Mouse (Mus musculus): ENCODE data around the gene Syngr3.

Syngr3 gene

GRCm38 (mm10) chr17:24644875-24645721, 44.7 kb downstream of the Syngr3 start:
- DNase-seq (ENCODE audit: low spot score): no peak

GRCm38 (mm10) chr17:24644030-24644715, 45.6 kb downstream of the Syngr3 start:
- DNase-seq (ENCODE audit: low spot score): no peak

- no peak for DNase-seq (ENCODE audit: low spot score)
Measured at GRCm38 (mm10) chr17:24642791-24643343, 46.9 kb downstream of the Syngr3 start.

GRCm38 (mm10) chr17:24641944-24642343, 47.8 kb downstream of the Syngr3 start:
- no peak for DNase-seq (ENCODE audit: low spot score)

GRCm38 (mm10) chr17:24640581-24640980, 49.2 kb downstream of the Syngr3 start:
- DNase-seq (ENCODE audit: low spot score): no peak

- DNase-seq (ENCODE audit: low spot score): no peak
Measured at GRCm38 (mm10) chr17:24640119-24640518, 49.6 kb downstream of the Syngr3 start.

- DNase-seq (ENCODE audit: low spot score): no peak
Measured at GRCm38 (mm10) chr17:24639571-24639988, 50.2 kb downstream of the Syngr3 start.

- DNase-seq (ENCODE audit: low spot score): peak; percentile 74
Measured at GRCm38 (mm10) chr17:24638840-24639239, 50.9 kb downstream of the Syngr3 start.

- DNase-seq (ENCODE audit: low spot score): no peak
Measured at GRCm38 (mm10) chr17:24638214-24638613, 51.5 kb downstream of the Syngr3 start.

GRCm38 (mm10) chr17:24636781-24637481, 52.8 kb downstream of the Syngr3 start:
- DNase-seq (ENCODE audit: low spot score): no peak

GRCm38 (mm10) chr17:24635694-24636093, 54.1 kb downstream of the Syngr3 start:
- DNase-seq (ENCODE audit: low spot score): no peak

Measured in testis, postnatal 14 days (tissue).